Mouse (Mus musculus) CH12.LX (cell line): ENCODE data around the gene Ccdc114.

ENCODE experiments used
- CTCF ChIP-seq, 2 experiments: IDR thresholded peaks in 1 of 2; conservative IDR thresholded peaks in 1 of 2; 2 replicates each; pipeline ENCODE4 v1.5.1; 2011 to 2012; ENCODE audit warnings: low read depth in 2 of 2, low read length in 2 of 2, improper control_type of control experiment in 1 of 2, inconsistent platforms in 1 of 2, mild to moderate bottlenecking in 1 of 2, moderate library complexity in 1 of 2
- E2F4 ChIP-seq: IDR thresholded peaks from 2 replicates; pipeline ENCODE4 v1.6.1; 2011; ENCODE audit warnings: low read depth, low read length, improper control_type of control experiment; ENCODE audit not compliant: insufficient replicate concordance
- EP300 ChIP-seq: IDR thresholded peaks from 2 replicates; pipeline ENCODE4 v1.6.1; 2011; ENCODE audit warnings: low read length, improper control_type of control experiment
- IRF4 ChIP-seq: IDR thresholded peaks from 2 replicates; pipeline ENCODE4 v1.6.1; 2014; ENCODE audit warnings: low read depth, mild to moderate bottlenecking, inconsistent platforms, low read length, improper control_type of control experiment
- JUN ChIP-seq: IDR thresholded peaks from 2 replicates; pipeline ENCODE4 v1.6.1; 2011; ENCODE audit warnings: low read depth, mild to moderate bottlenecking, low read length, improper control_type of control experiment, moderate library complexity; ENCODE audit not compliant: insufficient read depth
- POLR2A ChIP-seq: IDR thresholded peaks from 2 replicates; pipeline ENCODE4 v1.6.1; 2011; ENCODE audit warnings: low read depth, mild to moderate bottlenecking, improper control_type of control experiment, low read length
- POLR2AphosphoS2 ChIP-seq: IDR thresholded peaks from 2 replicates; pipeline ENCODE4 v1.6.1; 2011; ENCODE audit warnings: low read depth, low read length, improper control_type of control experiment
- ZC3H11A ChIP-seq: IDR thresholded peaks from 2 replicates; pipeline ENCODE4 v1.6.1; 2012; ENCODE audit warnings: low read depth, mild to moderate bottlenecking, inconsistent platforms, low read length, improper control_type of control experiment
- ZMIZ1 ChIP-seq: IDR thresholded peaks from 2 replicates; pipeline ENCODE4 v1.6.1; 2012; ENCODE audit warnings: low read depth, mild to moderate bottlenecking, inconsistent platforms, low read length, improper control_type of control experiment
- ZNF384 ChIP-seq: IDR thresholded peaks from 2 replicates; pipeline ENCODE4 v1.6.1; 2012; ENCODE audit warnings: low read depth, low read length, improper control_type of control experiment, inconsistent platforms

DNA sequence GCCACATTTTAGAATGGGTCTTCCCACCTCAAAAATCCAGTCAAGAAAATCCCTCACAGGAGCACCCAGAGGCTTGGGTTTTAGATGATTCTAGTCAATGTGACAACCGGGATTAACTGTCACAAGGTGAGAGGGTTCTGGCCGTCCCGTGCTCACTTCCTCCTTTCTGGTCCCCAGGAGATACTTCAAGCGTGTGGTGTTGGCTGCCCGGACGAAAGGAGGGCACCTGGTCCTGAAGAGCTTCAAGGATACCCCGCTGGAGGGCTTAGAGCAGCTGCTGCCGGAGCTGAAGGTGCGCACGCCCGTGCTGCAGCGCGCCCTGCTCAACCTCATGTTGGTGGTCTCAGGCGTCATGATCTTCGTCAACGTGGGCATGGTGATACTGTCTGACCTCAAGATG lies 14.7 kb upstream of the Ccdc114 start:
- no peak for TF ChIP-seq POLR2AphosphoS2
- no peak for TF ChIP-seq IRF4
- TF ChIP-seq CTCF (conservative IDR thresholded peaks at IDR 0.05 in 1 of 2, IDR thresholded peaks at IDR 0.05 in 1 of 2; ENCODE audit: low read depth in 2 of 2, low read length in 2 of 2): no peak
- TF ChIP-seq POLR2A: no peak
- no peak for TF ChIP-seq E2F4
- TF ChIP-seq JUN: no peak
- TF ChIP-seq ZNF384: no peak
- TF ChIP-seq EP300: no peak
- no peak for TF ChIP-seq ZMIZ1
- no peak for TF ChIP-seq ZC3H11A
